Mouse (Mus musculus) mature B cell (primary cell): ENCODE data around the gene Raly.

Experiments used
- in situ Hi-C: fragments of 300-500 bp; cut with MboI; formaldehyde crosslinking; loops from 2 replicates; pipeline ENCODE4 v1.14.3; 2019

Gene Raly

GRCm38 (mm10) chr2:154790656-154791483 lies at the start of gene Raly, which contains the start of gene a:
Gene Raly, plus strand, starts transcription at chr2:154791096.
Gene a, plus strand, starts transcription at chr2:154791402.
- in situ Hi-C loops, result no loop called here

DNA sequence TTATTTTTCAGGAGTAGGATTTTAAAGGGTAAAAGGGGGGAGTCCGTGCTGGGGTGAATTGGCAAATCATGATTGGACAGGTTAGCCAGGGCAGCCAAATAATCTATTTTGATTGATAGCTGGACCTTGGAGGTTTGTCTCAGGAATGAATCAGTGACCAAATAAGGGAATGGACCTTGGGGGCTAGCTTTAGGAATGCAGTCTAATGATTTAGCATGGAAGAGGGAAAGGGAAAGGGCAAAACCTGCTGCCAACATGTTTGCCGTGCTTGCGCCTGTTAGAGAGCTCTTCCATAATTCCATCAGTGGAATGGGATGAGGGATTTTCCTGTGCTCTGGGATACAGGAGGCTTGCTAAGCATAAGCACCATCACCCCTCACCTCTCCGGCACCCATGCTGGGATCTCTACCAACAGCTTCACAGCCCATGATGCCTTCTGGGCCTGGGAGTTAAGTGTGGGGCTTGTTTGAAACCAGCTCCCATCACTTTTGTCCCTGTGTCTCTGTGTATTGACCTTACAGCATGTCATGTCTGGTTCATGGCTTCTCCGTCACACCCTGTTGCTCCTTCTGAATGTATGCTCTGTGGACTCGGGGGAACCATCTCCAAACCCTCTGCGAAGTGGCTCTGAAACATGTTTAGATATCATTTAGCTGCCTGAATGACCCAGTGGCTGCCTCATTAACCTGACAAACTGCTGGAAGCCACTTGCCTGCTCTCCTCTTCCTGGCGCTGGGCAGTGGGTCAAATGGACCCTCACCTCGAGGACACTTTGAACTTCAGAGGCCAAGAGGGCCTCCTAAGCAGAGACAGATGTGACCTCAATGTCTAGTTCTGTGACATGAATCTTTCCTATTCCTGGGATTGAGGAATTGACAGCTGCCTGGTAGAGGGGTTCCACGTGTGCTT lies 47.7 kb upstream of the Raly start:
- in situ Hi-C loops, result no loop called here

DNA sequence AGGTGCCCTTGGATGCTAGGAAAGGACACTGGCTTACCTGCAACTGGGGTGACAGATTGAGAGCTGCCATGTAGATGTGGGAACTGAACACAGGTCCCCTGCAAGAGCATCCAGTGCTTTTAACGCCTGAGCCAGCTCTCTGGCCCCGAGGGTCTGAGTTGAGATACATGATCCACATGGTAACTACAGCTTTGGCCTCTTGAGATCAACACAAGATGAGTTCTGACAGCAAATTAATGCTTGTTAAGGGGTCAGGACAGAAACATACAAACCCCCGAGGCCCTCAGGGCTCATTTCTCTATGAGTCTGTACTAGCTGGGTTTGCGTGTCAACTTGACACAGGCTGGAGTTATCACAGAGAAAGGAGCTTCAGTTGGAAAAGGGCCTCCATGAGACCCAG lies 47.0 kb upstream of the Raly start:
- in situ Hi-C loops, result no loop called here

DNA sequence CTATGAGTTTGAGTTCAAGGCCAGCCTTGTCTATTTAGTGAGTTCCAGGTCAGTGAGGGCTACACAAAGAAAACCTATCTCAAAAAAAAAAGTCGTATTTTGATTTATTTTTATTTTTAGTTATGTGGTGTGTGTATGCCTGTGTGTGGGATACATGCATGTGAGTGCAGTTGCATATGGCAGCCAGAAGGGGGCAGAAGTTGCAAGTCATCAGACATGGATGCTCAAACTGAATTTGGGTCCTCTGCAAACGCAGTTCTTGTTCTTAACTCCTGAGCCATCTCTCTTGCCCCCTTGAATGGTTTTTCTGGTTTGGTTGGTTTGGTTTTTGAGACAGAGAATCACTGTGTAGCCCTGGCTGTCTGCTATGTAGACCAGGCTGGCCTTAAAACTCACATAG lies 42.5 kb upstream of the Raly start:
- in situ Hi-C loops, result no loop called here

GRCm38 (mm10) chr2:154749046-154750036 lies 41.6 kb upstream of the Raly start:
- in situ Hi-C loops, result no loop called here

GRCm38 (mm10) chr2:154751924-154752323 lies 39.0 kb upstream of the Raly start:
- in situ Hi-C loops, result no loop called here

GRCm38 (mm10) chr2:154754068-154754560 lies 36.8 kb upstream of the Raly start:
- in situ Hi-C loops, result no loop called here

- in situ Hi-C loops, result no loop called here
Observed at GRCm38 (mm10) chr2:154755791-154756190, 35.1 kb upstream of the Raly start.

DNA sequence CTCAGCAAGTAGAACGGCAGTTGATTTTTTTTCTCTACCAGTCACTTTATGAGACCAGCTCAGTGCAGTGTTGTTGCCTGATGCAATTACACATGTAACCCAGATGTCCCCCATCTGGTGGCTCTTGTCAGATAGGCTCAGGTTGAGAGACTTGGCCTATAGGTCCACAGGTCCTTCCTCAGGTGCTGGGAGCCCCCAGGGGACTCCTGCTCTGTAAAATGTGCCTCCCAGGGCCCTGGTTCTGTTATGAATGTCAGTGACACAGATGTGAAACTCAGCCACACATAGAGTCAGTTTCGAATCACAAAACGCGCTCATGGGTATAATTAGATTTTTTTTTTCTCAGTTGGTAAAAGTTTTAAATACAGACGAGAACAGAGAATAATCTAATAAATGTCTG lies 33.2 kb upstream of the Raly start:
- in situ Hi-C loops, result no loop called here

DNA sequence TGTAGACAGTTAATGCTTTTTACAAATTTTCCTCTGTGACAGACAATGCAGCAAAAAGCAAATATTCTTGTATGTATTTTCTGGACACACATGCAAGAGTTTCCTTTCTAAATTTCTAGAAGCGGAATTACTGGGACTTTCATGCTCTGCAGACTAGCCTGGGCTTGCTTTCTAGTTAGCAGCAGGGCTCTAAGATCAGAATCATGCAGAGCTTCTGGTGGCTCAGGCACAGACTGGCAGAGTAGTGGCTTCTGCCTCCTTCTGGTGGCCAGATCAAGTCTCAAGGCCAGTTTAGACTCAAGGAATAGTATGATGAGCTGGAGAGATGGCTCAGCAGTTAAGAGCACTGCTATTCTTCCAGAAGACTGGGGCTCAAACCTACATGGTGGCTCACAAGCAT lies 32.4 kb upstream of the Raly start:
- in situ Hi-C loops, result no loop called here

DNA sequence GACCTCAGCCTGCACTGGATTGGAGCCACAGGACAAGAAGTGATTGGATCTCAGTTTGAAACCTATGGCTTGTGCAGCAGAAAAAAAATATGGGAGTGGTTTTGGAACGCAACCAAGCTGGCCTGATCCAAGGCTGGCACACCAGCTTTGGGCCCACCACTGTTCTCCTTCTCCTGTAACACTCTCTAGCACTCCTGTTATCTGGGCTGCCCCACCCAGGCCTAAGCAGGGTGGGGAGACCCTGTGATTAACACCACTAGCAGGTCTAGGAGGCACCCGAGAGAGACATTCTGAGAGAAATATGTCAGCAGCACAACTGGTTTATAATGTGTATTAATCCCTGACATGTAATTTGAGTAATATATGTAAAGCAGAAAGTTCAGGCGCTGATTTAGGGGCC lies 27.7 kb upstream of the Raly start:
- in situ Hi-C loops, result no loop called here

DNA sequence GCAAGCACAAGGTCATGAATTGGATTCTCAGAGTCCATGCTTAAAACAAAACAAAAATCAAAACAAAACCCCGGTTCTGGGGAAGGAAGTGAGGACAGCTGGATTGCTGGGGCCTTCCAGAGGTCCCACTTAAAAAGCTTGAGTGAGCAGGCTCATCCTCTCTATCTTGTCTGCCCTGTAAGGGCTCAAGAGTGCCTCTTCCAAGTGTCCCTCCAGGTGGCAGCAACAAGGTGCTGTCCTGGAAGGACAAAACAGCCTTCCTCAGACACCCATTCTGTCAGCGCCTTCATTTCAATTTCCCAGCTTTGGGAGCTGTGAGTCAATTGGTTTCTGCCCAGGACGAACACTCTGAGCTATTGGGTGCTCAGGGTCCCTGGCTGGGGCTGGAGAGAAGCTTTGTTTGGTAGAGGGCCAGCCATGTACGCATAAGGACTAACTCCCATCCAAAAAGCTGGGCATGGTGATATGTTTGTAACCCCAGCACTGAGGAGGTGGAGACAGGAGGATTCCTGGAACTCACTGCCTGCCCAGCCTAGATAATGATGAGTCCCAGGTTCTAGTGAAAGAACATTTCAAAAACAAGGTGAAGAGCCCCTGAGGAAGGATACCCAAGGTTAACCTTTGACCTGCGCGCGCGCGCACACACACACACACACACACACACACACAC lies 25.9 kb upstream of the Raly start:
- in situ Hi-C loops, result no loop called here

DNA sequence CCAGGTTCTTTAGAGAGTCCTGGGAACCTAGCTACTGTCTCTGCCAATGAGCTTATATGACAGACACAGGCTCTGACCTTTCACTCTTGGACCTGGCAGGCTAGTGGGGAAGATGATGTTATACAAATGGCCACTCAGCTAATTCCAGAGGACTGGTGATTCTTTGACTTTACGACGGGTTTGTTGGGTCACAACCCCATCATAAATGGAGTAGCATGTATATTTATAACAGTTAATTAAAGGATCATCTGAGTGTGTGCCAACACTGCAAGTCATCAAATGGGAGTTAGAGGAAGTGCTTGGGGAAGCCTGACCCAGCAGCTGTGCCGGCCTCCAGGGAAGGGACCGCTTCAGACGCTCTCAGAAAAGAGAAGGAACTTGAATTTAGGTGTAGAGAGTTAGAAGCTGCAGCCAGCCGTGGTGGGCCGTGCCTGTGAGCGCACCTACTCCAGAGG lies 25.3 kb upstream of the Raly start:
- in situ Hi-C loops, result no loop called here

- in situ Hi-C loops, result no loop called here
Observed at GRCm38 (mm10) chr2:154767051-154767450, 23.8 kb upstream of the Raly start.

DNA sequence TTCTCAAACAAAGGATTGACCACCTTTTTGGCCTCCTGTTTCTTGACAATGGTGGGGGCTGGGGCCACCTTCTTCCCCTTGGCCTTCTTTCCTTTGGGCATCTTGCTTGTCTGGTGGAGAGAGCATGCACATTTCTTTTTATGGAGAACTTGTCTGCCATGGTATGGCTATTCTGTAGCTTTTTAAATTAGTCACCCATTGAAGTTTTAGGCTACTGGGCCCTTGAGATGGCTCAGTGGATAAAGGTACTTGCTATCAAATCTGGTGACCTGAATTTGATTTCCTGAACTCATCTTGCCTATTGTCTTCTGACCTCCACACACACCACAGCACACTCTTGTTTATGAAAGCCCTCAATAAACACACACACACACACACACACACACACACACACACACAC lies 21.0 kb upstream of the Raly start, which contains the start of gene Gm14214:
Gene Gm14214 (minus strand): TSS at position 101 of the 400 bp plus-strand sequence.
- in situ Hi-C loops, result no loop called here

DNA sequence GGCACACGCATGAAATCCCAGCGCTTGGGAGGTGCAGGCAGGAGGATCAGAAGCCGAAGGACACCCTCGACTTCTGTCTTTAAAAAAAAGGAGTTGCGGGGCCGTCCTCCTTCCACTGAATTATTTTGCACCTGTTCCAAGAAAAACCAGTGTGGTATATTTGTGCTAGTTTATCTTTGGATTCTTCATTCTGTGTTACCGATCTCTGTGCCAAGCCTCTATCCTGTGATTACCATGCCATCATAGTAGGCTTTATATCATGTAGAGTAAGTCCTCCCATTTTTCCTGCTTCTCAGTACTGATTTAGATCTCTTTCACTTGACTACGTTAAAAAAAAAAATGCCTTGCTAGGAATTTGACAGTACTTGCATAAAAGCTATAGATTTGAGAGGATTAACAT lies 19.3 kb upstream of the Raly start:
- in situ Hi-C loops, result no loop called here

GRCm38 (mm10) chr2:154774032-154774431 lies 16.9 kb upstream of the Raly start:
- in situ Hi-C loops, result no loop called here

DNA sequence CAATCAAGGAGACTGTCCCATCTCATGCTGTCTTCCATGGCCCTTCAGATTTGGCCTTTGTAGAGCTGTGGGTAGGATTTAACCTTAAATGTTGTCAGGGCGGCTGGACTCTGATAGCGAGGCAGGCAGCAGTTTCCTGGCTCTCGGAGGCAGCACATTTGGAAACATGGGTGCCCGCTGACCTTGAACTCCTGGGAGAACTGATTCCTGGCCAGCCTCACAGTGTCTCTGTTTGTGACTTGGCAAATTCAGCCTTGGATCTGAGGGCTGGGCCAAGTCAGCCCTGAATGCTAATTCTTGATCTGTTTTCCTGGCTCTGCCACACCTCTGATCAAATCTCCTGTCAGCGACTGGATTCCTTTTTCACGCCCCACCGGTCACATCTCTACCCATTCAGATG lies 14.4 kb upstream of the Raly start:
- in situ Hi-C loops, result no loop called here

- in situ Hi-C loops, result no loop called here
Observed at GRCm38 (mm10) chr2:154779648-154780047, 11.2 kb upstream of the Raly start.

- in situ Hi-C loops, result no loop called here
Observed at GRCm38 (mm10) chr2:154782361-154782760, 8.5 kb upstream of the Raly start.
